Mouse (Mus musculus): ENCODE measurements around the gene Atg4a. TPM values are rescaled to one million over a fixed set of nuclear protein-coding genes. Genes with fewer than 3 reads are reported as not detected.
A peak's percentile ranks its signal among the peaks of the same experiment; 100 is the strongest.

The Atg4a gene
- polyA plus RNA-seq, 1 experiment from 2014 or later, result 11.8 TPM

DNA sequence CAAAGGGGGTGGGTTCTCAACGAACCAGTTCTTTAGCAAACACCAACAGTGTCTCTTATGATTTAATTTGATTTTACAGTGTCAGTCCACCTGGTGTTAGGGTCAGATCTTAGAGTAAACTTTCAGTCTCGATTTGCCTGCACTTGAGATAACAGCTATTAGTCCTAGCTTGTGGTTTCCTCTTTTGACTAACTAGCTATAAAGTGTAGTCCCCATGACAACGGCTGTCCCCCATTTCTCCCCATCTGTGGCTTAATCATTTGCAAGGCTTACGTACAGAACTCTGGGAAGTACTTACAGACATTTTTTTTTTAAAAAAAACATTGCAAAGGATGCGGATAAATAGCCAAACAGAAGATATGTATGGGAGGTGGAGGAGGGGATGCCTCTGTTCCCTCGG lies 28.1 kb downstream of the Atg4a start:
- WGBS, result 73% methylated on average over 6 of the region's 6 CpGs
- H3K36me3 ChIP-seq, result no peaks in the 10 kb centered on the region
- peaks cover 57% of the 10 kb centered on the region for H3K27me3 ChIP-seq
- no peaks in the 10 kb centered on the region for H3K9me3 ChIP-seq
- no peak overlapping the region for H3K27ac ChIP-seq (replicated peaks)
- H3K4me3 ChIP-seq, result no peak overlapping the region
- ATAC-seq (ENCODE audit: low FRiP score, low read depth), result no peak
- no peak overlapping the region for H3K9ac ChIP-seq (replicated peaks)
- no peak overlapping the region for H3K4me2 ChIP-seq (replicated peaks)
- no peaks in the 10 kb centered on the region for H3K4me1 ChIP-seq

DNA sequence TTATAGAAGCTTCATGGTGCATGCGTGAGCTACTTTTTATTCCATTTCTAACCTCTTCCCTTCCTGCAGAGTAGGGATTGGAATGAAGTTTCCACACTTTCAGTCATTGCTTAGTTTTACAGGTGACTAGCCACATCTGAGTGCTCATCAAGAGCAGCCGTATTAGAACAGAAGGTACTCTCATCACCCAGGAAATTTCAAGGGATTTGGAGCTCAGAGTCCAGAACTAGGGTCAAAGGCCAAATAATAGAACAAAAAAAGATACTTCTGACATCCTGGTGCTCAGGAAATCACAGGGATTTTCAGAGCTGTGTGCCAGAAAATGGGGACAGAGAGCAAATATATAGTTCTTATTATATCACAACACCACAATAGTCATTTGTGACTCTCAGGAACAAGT lies 28.5 kb downstream of the Atg4a start:
- Histone ChIP-seq H3K9ac (replicated peaks) (no peak overlapping the region), H3K36me3 (no peaks in the 10 kb centered on the region), H3K4me3 (no peak overlapping the region), H3K4me2 (replicated peaks) (no peak overlapping the region), H3K4me1 (no peaks in the 10 kb centered on the region), H3K9me3 (no peaks in the 10 kb centered on the region), H3K27ac (replicated peaks) (no peak overlapping the region), H3K27me3 (peaks cover 57% of the 10 kb centered on the region)
- ATAC-seq (ENCODE audit: low FRiP score, low read depth), result no peak
- WGBS, result 87% methylated on average over 2 of the region's 2 CpGs

DNA sequence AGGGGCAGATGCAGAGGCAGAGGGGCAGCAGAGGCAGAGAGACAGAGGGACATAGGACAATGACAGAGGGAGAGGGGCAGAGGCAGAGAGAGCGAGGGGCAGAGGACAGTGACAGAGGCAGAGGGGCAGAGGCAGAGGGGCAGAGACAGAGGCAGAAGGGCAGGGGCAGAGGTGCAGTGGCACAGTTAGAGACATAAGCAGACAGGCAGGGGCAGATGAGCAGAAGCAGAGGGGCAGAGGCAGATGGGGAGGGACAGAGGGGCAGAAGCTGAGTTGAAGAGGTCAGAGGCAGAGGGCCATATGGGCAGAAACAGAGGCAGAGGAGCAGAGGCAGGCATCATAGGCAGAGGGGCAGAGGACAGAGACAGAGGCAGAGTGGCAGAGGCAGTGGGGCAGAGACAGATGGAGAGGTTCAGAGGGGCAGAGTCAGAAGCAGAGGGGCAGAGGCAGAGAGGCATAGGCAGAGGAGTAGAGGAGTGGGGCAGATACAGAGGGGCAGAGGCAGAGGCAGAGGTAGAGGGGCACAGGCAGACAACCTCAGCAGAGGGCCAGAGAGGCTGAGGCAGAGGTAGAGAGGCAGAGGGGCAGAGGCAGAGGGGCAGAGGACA lies 40.3 kb downstream of the Atg4a start:
- H3K27ac ChIP-seq (replicated peaks), result no peak overlapping the region
- no peaks in the 10 kb centered on the region for H3K4me1 ChIP-seq
- H3K4me2 ChIP-seq (replicated peaks), result no peak overlapping the region
- H3K4me3 ChIP-seq, result no peak overlapping the region
- H3K27me3 ChIP-seq, result peaks cover 55% of the 10 kb centered on the region
- no peaks in the 10 kb centered on the region for H3K36me3 ChIP-seq
- peak; percentile 34 for ATAC-seq (ENCODE audit: low FRiP score, low read depth)
- no peak overlapping the region for H3K9ac ChIP-seq (replicated peaks)
- 52% methylated on average over 1 of the region's 1 CpGs for WGBS
- no peaks in the 10 kb centered on the region for H3K9me3 ChIP-seq

DNA sequence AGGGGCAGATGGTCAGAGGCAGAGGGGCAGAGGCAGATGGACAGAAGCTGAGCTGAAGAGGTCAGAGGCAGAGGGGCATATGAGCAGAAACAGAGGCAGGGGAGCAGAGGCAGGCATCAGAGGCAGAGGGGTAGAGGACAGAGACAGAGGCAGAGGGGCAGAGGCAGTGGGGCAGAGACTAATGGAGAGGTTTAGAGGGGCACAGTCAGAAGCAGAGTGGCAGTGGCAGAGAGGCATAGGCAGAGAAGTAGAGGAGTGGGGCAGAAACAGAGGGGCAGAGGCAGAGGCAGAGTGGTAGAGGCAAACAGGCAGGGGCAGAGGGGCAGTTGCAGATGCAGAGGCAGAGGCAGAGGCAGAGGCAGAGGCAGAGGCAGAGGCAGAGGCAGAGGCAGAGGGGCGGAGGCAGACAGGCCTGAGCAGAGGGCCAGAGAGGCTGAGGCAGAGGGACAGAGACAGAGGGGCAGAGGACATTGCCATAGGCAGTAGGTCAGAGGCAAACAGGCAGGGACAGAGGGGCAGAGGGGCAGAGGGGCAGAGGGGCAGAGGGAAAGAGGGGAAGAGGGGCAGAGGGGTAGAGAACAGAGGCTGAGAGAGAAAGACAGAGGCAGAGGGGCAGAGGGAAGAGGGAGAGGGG lies 41.3 kb downstream of the Atg4a start:
- H3K9me3 ChIP-seq, result no peaks in the 10 kb centered on the region
- no peak overlapping the region for H3K27ac ChIP-seq (replicated peaks)
- no peaks in the 10 kb centered on the region for H3K4me1 ChIP-seq
- no peak overlapping the region for H3K9ac ChIP-seq (replicated peaks)
- H3K27me3 ChIP-seq, result peaks cover 53% of the 10 kb centered on the region
- no peak overlapping the region for H3K4me2 ChIP-seq (replicated peaks)
- WGBS, result 70% methylated on average over 1 of the region's 1 CpGs
- H3K4me3 ChIP-seq, result no peak overlapping the region
- H3K36me3 ChIP-seq, result no peaks in the 10 kb centered on the region
- no peak for ATAC-seq (ENCODE audit: low FRiP score, low read depth)

DNA sequence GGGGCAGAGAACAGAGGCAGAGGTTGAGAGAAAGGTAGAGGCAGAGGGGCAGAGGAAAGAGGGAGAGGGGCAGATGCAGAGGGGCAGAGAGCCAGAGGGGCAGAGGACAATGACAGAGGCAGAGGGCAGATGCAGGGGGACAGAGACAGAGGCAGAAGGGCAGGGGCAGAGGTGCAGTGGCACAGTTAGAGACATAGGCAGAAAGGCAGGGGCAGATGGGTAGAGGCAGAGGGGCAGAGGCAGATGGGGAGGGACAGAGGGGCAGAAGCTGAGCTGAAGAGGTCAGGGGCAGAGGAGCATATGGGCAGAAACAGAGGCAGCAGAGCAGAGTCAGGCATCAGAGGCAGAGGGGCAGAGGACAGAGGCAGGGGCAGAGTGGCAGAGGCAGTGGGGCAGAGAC lies 42.2 kb downstream of the Atg4a start:
- H3K27ac ChIP-seq (replicated peaks), result no peak overlapping the region
- H3K27me3 ChIP-seq, result peaks cover 48% of the 10 kb centered on the region
- ATAC-seq (ENCODE audit: low FRiP score, low read depth), result no peak
- H3K4me3 ChIP-seq, result no peak overlapping the region
- H3K9me3 ChIP-seq, result no peaks in the 10 kb centered on the region
- H3K4me2 ChIP-seq (replicated peaks), result no peak overlapping the region
- H3K9ac ChIP-seq (replicated peaks), result no peak overlapping the region
- H3K4me1 ChIP-seq, result no peaks in the 10 kb centered on the region
- no peaks in the 10 kb centered on the region for H3K36me3 ChIP-seq

DNA sequence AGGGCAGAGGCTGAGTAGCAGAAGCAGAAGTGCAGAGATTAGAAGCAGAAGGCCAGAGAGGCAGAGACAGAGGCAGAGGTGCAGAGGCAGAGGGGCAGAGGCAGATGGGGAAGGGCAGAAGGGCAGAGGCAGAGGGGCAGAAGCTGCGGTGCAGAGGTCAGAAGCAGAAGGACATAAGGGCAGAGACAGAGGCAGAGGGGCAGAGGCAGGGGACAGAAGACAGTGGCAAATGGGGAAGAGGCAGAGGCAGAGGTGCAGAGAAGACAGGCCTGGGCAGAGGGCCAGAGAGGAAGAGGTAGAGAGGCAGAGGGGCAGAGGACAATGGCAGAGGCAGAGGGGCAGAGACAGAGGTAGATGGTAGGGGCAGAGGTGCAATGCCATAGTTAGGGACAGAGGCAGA lies 193.0 kb downstream of the Atg4a start:
- Histone ChIP-seq H3K9me3 (no peaks in the 10 kb centered on the region), H3K27ac (replicated peaks) (no peak overlapping the region), H3K27me3 (peaks cover 53% of the 10 kb centered on the region), H3K36me3 (no peaks in the 10 kb centered on the region), H3K9ac (replicated peaks) (no peak overlapping the region), H3K4me3 (no peak overlapping the region), H3K4me1 (no peaks in the 10 kb centered on the region), H3K4me2 (replicated peaks) (no peak overlapping the region)
- no peak for ATAC-seq (ENCODE audit: low FRiP score, low read depth)
- WGBS, result 88% methylated on average over 1 of the region's 1 CpGs

DNA sequence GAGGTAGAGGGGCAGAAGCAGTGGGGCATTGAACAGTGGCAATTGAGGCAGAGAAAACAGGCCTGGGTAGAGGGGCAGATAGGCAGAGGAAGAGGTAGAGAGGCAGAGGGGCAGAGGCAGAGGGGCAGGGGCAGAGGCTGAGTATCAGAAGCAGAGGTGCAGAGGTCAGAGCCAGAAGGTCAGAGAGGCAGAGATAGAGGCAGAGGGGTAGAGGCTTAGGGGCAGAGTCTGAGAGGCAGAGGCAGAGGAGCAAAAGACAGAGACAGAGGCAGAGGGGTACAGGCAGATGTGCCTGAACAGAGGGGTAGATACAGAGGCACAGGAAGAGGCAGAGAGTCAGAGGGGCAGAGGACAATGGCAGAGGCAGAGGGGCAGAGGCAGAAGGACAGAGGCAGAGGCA lies 193.6 kb downstream of the Atg4a start:
- Histone ChIP-seq H3K36me3 (no peaks in the 10 kb centered on the region), H3K4me1 (no peaks in the 10 kb centered on the region), H3K9ac (replicated peaks) (no peak overlapping the region), H3K9me3 (no peaks in the 10 kb centered on the region), H3K4me2 (replicated peaks) (no peak overlapping the region), H3K4me3 (no peak overlapping the region), H3K27me3 (peaks cover 59% of the 10 kb centered on the region), H3K27ac (replicated peaks) (no peak overlapping the region)
- ATAC-seq (ENCODE audit: low FRiP score, low read depth), result peak; percentile 58; the same call in 1 of the 2 replicates

DNA sequence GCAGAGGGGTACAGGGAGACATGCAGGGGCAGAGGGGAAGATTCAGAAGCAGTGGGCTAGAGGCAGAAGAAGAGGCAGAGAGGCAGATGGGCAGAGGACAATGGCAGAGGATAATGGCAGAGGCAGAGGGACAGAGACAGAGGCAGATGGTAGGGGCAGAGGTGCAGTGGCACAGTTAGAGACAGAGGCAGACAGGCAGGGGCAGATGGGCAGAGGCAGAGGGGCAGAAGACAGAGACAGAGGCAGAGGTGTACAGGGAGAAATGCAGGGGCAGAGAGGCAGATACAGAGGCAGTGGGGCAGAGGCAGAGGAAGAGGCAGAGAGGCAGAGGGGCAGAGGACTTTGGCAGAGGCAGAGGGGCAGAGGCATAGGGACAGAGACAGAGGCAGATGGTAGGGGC lies 194.5 kb downstream of the Atg4a start:
- no peaks in the 10 kb centered on the region for H3K36me3 ChIP-seq
- no peak overlapping the region for H3K27ac ChIP-seq (replicated peaks)
- peaks cover 68% of the 10 kb centered on the region for H3K27me3 ChIP-seq
- no peak overlapping the region for H3K4me2 ChIP-seq (replicated peaks)
- no peak overlapping the region for H3K4me3 ChIP-seq
- ATAC-seq (ENCODE audit: low FRiP score, low read depth), result no peak
- H3K9me3 ChIP-seq, result no peaks in the 10 kb centered on the region
- H3K4me1 ChIP-seq, result no peaks in the 10 kb centered on the region
- H3K9ac ChIP-seq (replicated peaks), result no peak overlapping the region

DNA sequence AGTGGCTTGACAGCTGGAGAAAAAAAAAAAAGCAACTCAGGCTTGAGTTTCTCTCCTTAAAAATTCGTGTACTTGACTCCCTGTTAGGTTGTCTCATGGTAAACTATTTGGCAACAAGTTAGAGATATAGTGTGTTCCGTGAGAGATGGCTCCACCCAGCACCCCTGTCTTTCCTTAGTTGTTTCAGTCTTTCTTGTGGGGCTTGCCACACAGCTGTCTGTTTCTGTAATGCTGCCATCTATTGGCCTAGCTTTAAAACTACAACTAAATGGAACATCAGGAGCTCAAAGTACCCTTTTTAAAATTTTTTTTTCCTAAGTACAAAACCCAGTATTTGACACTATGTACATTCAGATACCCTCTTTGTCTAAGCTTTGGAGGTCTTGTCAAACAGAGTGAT lies 200.0 kb downstream of the Atg4a start:
- Histone ChIP-seq H3K4me3 (no peak overlapping the region), H3K27ac (replicated peaks) (no peak overlapping the region), H3K4me2 (replicated peaks) (no peak overlapping the region), H3K27me3 (peaks cover 70% of the 10 kb centered on the region), H3K36me3 (no peaks in the 10 kb centered on the region), H3K9ac (replicated peaks) (no peak overlapping the region), H3K4me1 (no peaks in the 10 kb centered on the region), H3K9me3 (no peaks in the 10 kb centered on the region)
- 10% methylated on average over 2 of the region's 2 CpGs for WGBS
- ATAC-seq (ENCODE audit: low FRiP score, low read depth), result no peak

DNA sequence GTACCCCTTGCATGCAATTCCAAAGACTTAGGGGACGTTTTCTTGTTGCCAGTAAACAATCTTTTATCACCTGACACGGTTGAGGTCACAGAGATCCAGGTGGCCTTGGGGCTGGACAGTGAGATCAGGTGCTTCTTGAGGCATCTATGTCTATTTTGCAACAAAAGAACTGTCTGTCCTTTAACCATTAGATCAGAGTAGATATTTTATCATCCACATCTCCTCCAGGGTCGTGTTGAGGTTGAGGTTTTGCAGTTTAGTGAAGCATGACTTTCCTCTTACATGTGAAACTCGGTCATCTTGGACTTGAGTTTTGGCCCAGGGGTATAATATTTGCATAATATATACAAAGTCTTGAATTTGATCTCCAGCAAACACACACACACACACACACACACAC lies 200.9 kb downstream of the Atg4a start:
- Histone ChIP-seq H3K4me2 (replicated peaks) (no peak overlapping the region), H3K27ac (replicated peaks) (no peak overlapping the region), H3K27me3 (peaks cover 61% of the 10 kb centered on the region), H3K4me3 (no peak overlapping the region), H3K4me1 (no peaks in the 10 kb centered on the region), H3K9ac (replicated peaks) (no peak overlapping the region), H3K9me3 (no peaks in the 10 kb centered on the region), H3K36me3 (no peaks in the 10 kb centered on the region)
- WGBS, result 64% methylated on average over 4 of the region's 4 CpGs
- no peak for ATAC-seq (ENCODE audit: low FRiP score, low read depth)

DNA sequence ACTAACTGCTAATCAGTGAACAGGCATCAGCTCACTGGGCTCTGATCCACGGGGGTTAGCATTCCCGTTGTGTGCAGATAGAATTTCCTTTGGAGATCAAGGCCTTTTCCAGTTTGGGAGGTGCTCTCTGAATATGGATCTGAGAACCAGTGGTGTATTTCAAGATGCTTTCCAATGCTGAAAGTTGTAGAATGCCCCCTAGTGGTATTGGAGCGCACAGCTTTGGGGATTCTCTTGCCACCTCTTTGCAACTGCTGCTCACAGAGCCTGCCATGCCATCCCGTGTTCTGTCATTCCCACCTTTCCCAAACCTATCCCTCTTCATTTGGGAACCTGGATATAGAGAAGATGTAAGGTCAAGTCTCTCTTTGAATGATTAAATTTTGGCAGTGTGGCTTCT lies 201.5 kb downstream of the Atg4a start:
- Histone ChIP-seq H3K4me3 (no peak overlapping the region), H3K4me1 (no peaks in the 10 kb centered on the region), H3K9me3 (no peaks in the 10 kb centered on the region), H3K9ac (replicated peaks) (no peak overlapping the region), H3K36me3 (no peaks in the 10 kb centered on the region), H3K27me3 (peaks cover 56% of the 10 kb centered on the region), H3K27ac (replicated peaks) (no peak overlapping the region), H3K4me2 (replicated peaks) (no peak overlapping the region)
- WGBS, result 39% methylated on average over 4 of the region's 4 CpGs
- ATAC-seq (ENCODE audit: low FRiP score, low read depth), result no peak

DNA sequence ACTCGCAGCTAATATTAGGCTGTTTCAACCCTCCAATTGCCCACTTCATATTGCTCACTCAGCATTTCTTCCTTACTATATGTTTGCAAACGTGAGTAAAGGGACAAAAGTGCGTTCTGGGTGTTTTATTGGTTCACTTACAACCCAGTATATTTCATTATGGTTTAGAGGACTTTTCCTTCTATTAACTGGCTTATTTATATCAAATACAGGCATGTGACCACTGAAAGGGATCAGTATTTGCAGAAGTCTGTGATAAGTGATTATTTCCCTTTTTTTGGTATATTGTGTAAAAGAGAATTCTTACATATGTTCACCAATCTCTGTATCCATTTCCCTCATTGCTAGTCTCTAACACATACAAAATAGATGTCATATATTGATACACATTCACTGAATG lies 203.7 kb downstream of the Atg4a start:
- H3K4me2 ChIP-seq (replicated peaks), result no peak overlapping the region
- peaks cover 42% of the 10 kb centered on the region for H3K27me3 ChIP-seq
- 78% methylated on average over 3 of the region's 3 CpGs for WGBS
- H3K4me3 ChIP-seq, result no peak overlapping the region
- H3K4me1 ChIP-seq, result no peaks in the 10 kb centered on the region
- no peaks in the 10 kb centered on the region for H3K36me3 ChIP-seq
- ATAC-seq (ENCODE audit: low FRiP score, low read depth), result no peak
- no peak overlapping the region for H3K9ac ChIP-seq (replicated peaks)
- no peaks in the 10 kb centered on the region for H3K9me3 ChIP-seq
- no peak overlapping the region for H3K27ac ChIP-seq (replicated peaks)

DNA sequence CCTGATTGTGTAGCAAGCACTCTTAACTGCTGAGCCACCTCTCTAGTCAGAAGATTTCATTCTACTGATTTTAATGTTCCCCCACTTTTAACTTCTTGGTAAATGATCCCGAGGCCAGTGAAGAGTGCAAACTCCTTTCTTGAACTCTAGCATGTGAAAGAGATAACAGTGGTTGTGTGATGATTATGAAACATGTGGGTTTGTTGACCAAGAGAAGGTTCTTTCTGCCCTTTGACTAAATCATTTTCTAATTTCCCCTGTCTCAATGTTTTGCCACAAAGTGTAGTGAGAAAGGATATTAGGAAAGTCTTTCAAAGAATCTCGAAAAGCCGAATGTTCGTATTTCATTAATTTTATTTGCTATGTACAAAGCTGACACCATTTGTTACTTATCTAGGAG lies 208.4 kb downstream of the Atg4a start:
- Histone ChIP-seq H3K9ac (replicated peaks) (no peak overlapping the region), H3K4me3 (no peak overlapping the region), H3K27me3 (peaks cover 52% of the 10 kb centered on the region), H3K27ac (replicated peaks) (no peak overlapping the region), H3K36me3 (no peaks in the 10 kb centered on the region), H3K4me2 (replicated peaks) (no peak overlapping the region), H3K9me3 (no peaks in the 10 kb centered on the region), H3K4me1 (no peaks in the 10 kb centered on the region)
- WGBS, result 94% methylated on average over 4 of the region's 4 CpGs
- ATAC-seq (ENCODE audit: low FRiP score, low read depth), result no peak

All from midbrain, embryonic 12.5 days (tissue).